Mouse (Mus musculus) hindbrain, embryonic 10.5 days (tissue): ENCODE measurements at regions not wholly inside any gene's neighbourhood (a gene's known extent, or its start where the extent isn't known, plus 50 kb on each side); places are given as distances from the start of the nearest gene placed in this dataset.

Source experiments
- DNase-seq: peaks from one replicate; pipeline ENCODE4 v3.0.0-alpha.2; 2017; ENCODE audit warnings: low spot score
- H3K27ac ChIP-seq: fragments of 300-500 bp; sonication (generic); 2 replicates; pipeline ENCODE4 v1.5.1; 2016; ENCODE audit warnings: mild to moderate bottlenecking, moderate library complexity
- H3K27me3 ChIP-seq: fragments of 300-500 bp; sonication (generic); 2 replicates; pipeline ENCODE4 v1.6.1; 2016; ENCODE audit warnings: mild to moderate bottlenecking; ENCODE audit not compliant: poor library complexity, insufficient read depth, severe bottlenecking
- H3K36me3 ChIP-seq: fragments of 300-500 bp; sonication (generic); 2 replicates; pipeline ENCODE4 v1.6.1; 2016; ENCODE audit warnings: mild to moderate bottlenecking, moderate library complexity
- H3K4me1 ChIP-seq: fragments of 300-500 bp; sonication (generic); replicated peaks from 2 replicates; pipeline ENCODE4 v1.6.1; 2016; ENCODE audit warnings: mild to moderate bottlenecking
- H3K4me3 ChIP-seq: fragments of 300-500 bp; sonication (generic); 2 replicates; pipeline ENCODE4 v1.5.1; 2016; ENCODE audit warnings: mild to moderate bottlenecking, moderate library complexity
- H3K9me3 ChIP-seq: fragments of 300-500 bp; sonication (generic); 2 replicates; pipeline ENCODE4 v1.6.1; 2016; ENCODE audit warnings: mild to moderate bottlenecking, moderate library complexity
- WGBS: fragments of 180-500 bp; shearing (Covaris S2); methylation state at CpG from one replicate; pipeline ENCODE4 v1.1.7; 2016; 5-methylcytosine and 5-hydroxymethylcytosine counted together

DNA sequence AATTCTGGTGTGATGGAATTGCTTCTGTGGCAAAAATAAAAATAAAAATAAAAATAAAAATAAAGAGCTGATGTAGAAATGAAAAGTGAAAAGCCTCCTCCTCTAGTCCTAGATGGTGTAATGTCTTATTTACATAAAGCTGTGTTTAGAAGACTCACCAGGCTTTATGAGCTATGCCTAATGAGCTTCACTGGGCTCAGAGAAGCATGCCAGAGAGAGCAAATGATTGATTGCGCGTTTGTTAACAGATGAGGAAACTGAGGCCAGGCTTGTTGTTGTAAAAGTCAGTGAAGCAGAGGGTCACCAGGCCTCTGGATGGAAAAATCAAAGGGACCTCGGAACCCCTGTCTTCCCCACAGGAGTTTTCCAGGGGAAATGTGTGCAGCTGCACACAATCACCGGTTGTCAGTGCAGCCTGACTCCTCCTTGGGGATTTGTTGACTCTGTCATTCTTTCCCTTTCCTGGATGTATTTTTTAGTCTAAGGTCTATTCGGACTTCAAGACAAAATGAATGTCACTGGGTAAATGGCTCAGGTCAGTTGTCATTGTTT lies 213.8 kb downstream of the Stim2 start:
- no peaks in the 10 kb centered on the region for H3K9me3 ChIP-seq
- H3K27ac ChIP-seq: no peak overlapping the region
- 59% methylated on average over 5 of the region's 5 CpGs for WGBS
- H3K4me3 ChIP-seq: no peak overlapping the region
- no peaks in the 10 kb centered on the region; the same call in 1 of the 2 replicates for H3K4me1 ChIP-seq
- H3K27me3 ChIP-seq: no peaks in the 10 kb centered on the region
- DNase-seq: no peak
- H3K36me3 ChIP-seq: no peaks in the 10 kb centered on the region

GRCm38 (mm10) chr5:54225031-54225430 lies 226.7 kb downstream of the Stim2 start:
- no peaks in the 10 kb centered on the region for H3K9me3 ChIP-seq
- H3K4me3 ChIP-seq: no peak overlapping the region
- no peaks in the 10 kb centered on the region for H3K27me3 ChIP-seq
- DNase-seq: no peak
- no peaks in the 10 kb centered on the region for H3K36me3 ChIP-seq
- H3K27ac ChIP-seq: no peak overlapping the region
- no peaks in the 10 kb centered on the region for H3K4me1 ChIP-seq

GRCm38 (mm10) chr5:54234580-54234979 lies 236.3 kb downstream of the Stim2 start:
- 76% methylated on average over 1 of the region's 1 CpGs for WGBS
- Histone ChIP-seq H3K9me3 (no peaks in the 10 kb centered on the region), H3K27ac (no peak overlapping the region), H3K27me3 (no peaks in the 10 kb centered on the region), H3K4me1 (no peaks in the 10 kb centered on the region), H3K36me3 (no peaks in the 10 kb centered on the region), H3K4me3 (no peak overlapping the region)
- DNase-seq: no peak

- Histone ChIP-seq H3K9me3 (no peaks in the 10 kb centered on the region), H3K27ac (no peak overlapping the region), H3K4me3 (no peak overlapping the region), H3K36me3 (no peaks in the 10 kb centered on the region), H3K4me1 (no peaks in the 10 kb centered on the region), H3K27me3 (no peaks in the 10 kb centered on the region)
- WGBS: 67% methylated on average over 6 of the region's 6 CpGs
- DNase-seq: no peak
Measured at GRCm38 (mm10) chr5:54235226-54235625, 236.9 kb downstream of the Stim2 start.

DNA sequence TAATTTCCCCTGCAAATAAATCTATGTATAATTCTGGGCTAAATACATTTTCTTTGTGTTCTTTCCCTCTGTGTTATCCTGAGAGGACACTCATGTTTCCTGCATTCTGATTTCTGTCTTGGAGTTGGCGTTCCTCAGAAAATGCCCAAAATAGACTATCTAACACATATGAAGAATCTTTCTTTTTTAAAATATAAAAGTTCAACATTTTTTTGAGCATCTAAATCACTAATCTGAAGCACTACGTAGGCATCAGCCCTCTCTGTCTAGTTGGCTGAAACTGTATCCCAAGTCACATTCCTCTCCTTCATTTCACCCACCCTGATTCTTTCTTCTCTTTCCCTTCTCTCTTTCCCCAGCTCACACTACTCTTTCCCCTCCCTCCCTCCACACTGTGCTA lies 238.9 kb downstream of the Stim2 start:
- Histone ChIP-seq H3K4me1 (peaks cover 8% of the 10 kb centered on the region; the same call in 1 of the 2 replicates), H3K27ac (no peak overlapping the region)
- 92% methylated on average over 2 of the region's 2 CpGs for WGBS

GRCm38 (mm10) chr5:54238646-54239167 lies 240.4 kb downstream of the Stim2 start:
- H3K27ac ChIP-seq: no peak overlapping the region
- H3K9me3 ChIP-seq: no peaks in the 10 kb centered on the region
- H3K36me3 ChIP-seq: no peaks in the 10 kb centered on the region
- no peak overlapping the region for H3K4me3 ChIP-seq
- H3K27me3 ChIP-seq: no peaks in the 10 kb centered on the region
- WGBS: 84% methylated on average over 3 of the region's 3 CpGs
- DNase-seq: no peak
- H3K4me1 ChIP-seq: peaks cover 8% of the 10 kb centered on the region; the same call in 1 of the 2 replicates

More for the DNA sequence above, 238.9 kb downstream of the Stim2 start:
- no peak for DNase-seq
- no peaks in the 10 kb centered on the region for H3K36me3 ChIP-seq
- no peak overlapping the region for H3K4me3 ChIP-seq
- no peaks in the 10 kb centered on the region for H3K9me3 ChIP-seq
- no peaks in the 10 kb centered on the region for H3K27me3 ChIP-seq

DNA sequence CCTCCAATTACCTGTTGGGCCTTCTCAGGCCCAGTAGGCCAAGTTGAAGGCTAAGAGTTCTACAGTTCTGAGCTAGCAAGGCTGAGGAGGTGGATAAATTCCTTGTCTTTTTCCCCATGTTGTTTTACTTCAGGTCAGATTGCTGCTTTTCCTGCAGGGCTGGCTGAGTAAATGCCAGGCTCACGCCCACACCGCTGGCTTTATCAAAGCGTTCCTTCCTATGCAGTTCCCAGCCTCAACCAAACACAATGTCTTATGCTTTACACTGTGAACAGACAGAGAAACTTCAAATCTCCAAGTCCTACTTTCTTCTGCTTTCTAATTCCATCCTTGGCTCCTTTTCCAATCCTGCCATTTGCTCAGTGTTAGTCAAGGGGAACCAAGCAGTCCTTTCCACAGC lies 241.3 kb downstream of the Stim2 start:
- H3K36me3 ChIP-seq: no peaks in the 10 kb centered on the region
- no peak for DNase-seq

GRCm38 (mm10) chr5:54241169-54241917 lies 243.0 kb downstream of the Stim2 start:
- Histone ChIP-seq H3K27ac (no peak overlapping the region), H3K4me1 (peaks cover 8% of the 10 kb centered on the region; the same call in 1 of the 2 replicates), H3K4me3 (no peak overlapping the region), H3K27me3 (no peaks in the 10 kb centered on the region), H3K9me3 (no peaks in the 10 kb centered on the region), H3K36me3 (no peaks in the 10 kb centered on the region)
- no peak for DNase-seq
- 46% methylated on average over 20 of the region's 20 CpGs for WGBS

More for the DNA sequence above, 241.3 kb downstream of the Stim2 start:
- no peaks in the 10 kb centered on the region for H3K27me3 ChIP-seq
- H3K27ac ChIP-seq: no peak overlapping the region
- no peaks in the 10 kb centered on the region for H3K9me3 ChIP-seq
- H3K4me3 ChIP-seq: no peak overlapping the region
- H3K4me1 ChIP-seq: peaks cover 8% of the 10 kb centered on the region; the same call in 1 of the 2 replicates
- WGBS: 86% methylated on average over 3 of the region's 3 CpGs

GRCm38 (mm10) chr5:54242126-54242525 lies 243.8 kb downstream of the Stim2 start:
- peaks cover 8% of the 10 kb centered on the region; the same call in 1 of the 2 replicates for H3K4me1 ChIP-seq
- H3K27me3 ChIP-seq: no peaks in the 10 kb centered on the region
- no peak overlapping the region for H3K4me3 ChIP-seq
- no peaks in the 10 kb centered on the region for H3K9me3 ChIP-seq
- 82% methylated on average over 4 of the region's 4 CpGs for WGBS
- H3K36me3 ChIP-seq: no peaks in the 10 kb centered on the region
- no peak overlapping the region for H3K27ac ChIP-seq
- no peak for DNase-seq

GRCm38 (mm10) chr5:54252038-54252437 lies 253.7 kb downstream of the Stim2 start:
- Histone ChIP-seq H3K9me3 (no peaks in the 10 kb centered on the region), H3K36me3 (no peaks in the 10 kb centered on the region), H3K27me3 (no peaks in the 10 kb centered on the region), H3K4me3 (no peak overlapping the region), H3K27ac (no peak overlapping the region), H3K4me1 (peaks cover 5% of the 10 kb centered on the region; the same call in 1 of the 2 replicates)
- 88% methylated on average over 2 of the region's 2 CpGs for WGBS
- no peak for DNase-seq

GRCm38 (mm10) chr5:54254005-54254404 lies 255.7 kb downstream of the Stim2 start:
- no peaks in the 10 kb centered on the region for H3K9me3 ChIP-seq
- DNase-seq: peak; percentile 25
- 55% methylated on average over 7 of the region's 7 CpGs for WGBS

DNA sequence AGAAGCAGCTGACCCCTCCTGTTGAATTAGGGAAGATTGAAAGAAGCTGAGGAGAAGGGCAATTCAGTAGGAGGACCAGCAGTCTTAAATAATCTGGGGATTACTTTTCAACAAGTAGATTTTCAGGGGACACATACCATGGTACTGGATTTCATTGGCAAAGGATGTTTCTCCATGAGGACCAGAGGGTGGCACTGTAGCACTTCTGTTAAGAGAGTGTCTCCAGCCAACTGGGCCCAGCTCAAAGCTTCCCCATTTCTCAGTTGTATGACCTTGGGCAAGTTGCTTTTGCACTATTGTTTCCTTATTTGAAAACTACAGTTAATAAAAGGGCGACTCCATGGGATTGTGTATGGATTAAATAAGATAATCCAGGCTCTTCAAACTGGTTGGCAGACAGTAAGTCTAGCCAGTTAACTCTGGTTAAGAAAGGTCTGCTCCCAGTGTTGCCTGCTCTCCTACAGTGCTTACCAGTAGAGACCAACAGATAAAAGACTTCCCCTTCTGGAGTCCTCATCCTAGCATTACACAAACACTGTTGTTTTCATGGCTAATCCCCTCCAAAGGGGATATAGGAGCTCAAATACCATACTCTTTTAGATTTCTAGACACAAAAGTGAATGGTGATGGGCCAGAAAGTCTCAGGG lies 259.9 kb downstream of the Stim2 start:
- no peaks in the 10 kb centered on the region for H3K36me3 ChIP-seq
- no peak overlapping the region for H3K27ac ChIP-seq
- H3K4me1 ChIP-seq: peaks cover 5% of the 10 kb centered on the region; the same call in 1 of the 2 replicates
- no peaks in the 10 kb centered on the region for H3K27me3 ChIP-seq
- no peak overlapping the region for H3K4me3 ChIP-seq
- H3K9me3 ChIP-seq: no peaks in the 10 kb centered on the region
- 27% methylated on average over 1 of the region's 1 CpGs for WGBS
- peak; percentile 13 for DNase-seq

More at GRCm38 (mm10) chr5:54254005-54254404, 255.7 kb downstream of the Stim2 start:
- H3K36me3 ChIP-seq: no peaks in the 10 kb centered on the region
- H3K27ac ChIP-seq: no peak overlapping the region
- no peaks in the 10 kb centered on the region for H3K27me3 ChIP-seq
- peaks cover 5% of the 10 kb centered on the region; the same call in 1 of the 2 replicates for H3K4me1 ChIP-seq
- no peak overlapping the region for H3K4me3 ChIP-seq
